Mouse (Mus musculus) G1E (cell line): ENCODE data around the gene Cradd.

Experiments used
- CTCF ChIP-seq: IDR thresholded peaks from 2 replicates; pipeline ENCODE4 v1.5.1; 2012; ENCODE audit warnings: low read depth, low read length, inconsistent platforms, mixed read lengths
- GATA1 ChIP-seq: IDR thresholded peaks from 2 replicates; pipeline ENCODE4 v1.6.1; 2012; ENCODE audit warnings: borderline replicate concordance, low read length, inconsistent platforms, mixed read lengths
- GATA2 ChIP-seq: IDR thresholded peaks from 2 replicates; pipeline ENCODE4 v1.6.1; 2012; ENCODE audit warnings: low read depth, low read length, inconsistent platforms, borderline replicate concordance
- POLR2AphosphoS5 ChIP-seq: IDR thresholded peaks from 2 replicates; pipeline ENCODE4 v1.6.1; 2012; ENCODE audit warnings: low read depth, low read length, inconsistent platforms; ENCODE audit not compliant: insufficient replicate concordance
- TAL1 ChIP-seq: conservative IDR thresholded peaks from 2 replicates; pipeline ENCODE4 v1.6.1; 2012; ENCODE audit warnings: low read depth, low read length, inconsistent platforms, mixed read lengths

- no peak for TF ChIP-seq CTCF
- no peak for TF ChIP-seq GATA1
- no peak for TF ChIP-seq TAL1
- TF ChIP-seq GATA2, result no peak
- no peak for TF ChIP-seq POLR2AphosphoS5
These were observed 95.7 kb downstream of the Cradd start for GRCm38 (mm10) chr10:95228192-95228591.
